Mouse (Mus musculus) urinary bladder, postnatal 14 days (tissue): ENCODE results near the gene Faap100.

ENCODE experiments used
- DNase-seq: peaks from one replicate; pipeline ENCODE4 v3.0.0; 2021; ENCODE audit warnings: low spot score

Faap100 gene

DNA sequence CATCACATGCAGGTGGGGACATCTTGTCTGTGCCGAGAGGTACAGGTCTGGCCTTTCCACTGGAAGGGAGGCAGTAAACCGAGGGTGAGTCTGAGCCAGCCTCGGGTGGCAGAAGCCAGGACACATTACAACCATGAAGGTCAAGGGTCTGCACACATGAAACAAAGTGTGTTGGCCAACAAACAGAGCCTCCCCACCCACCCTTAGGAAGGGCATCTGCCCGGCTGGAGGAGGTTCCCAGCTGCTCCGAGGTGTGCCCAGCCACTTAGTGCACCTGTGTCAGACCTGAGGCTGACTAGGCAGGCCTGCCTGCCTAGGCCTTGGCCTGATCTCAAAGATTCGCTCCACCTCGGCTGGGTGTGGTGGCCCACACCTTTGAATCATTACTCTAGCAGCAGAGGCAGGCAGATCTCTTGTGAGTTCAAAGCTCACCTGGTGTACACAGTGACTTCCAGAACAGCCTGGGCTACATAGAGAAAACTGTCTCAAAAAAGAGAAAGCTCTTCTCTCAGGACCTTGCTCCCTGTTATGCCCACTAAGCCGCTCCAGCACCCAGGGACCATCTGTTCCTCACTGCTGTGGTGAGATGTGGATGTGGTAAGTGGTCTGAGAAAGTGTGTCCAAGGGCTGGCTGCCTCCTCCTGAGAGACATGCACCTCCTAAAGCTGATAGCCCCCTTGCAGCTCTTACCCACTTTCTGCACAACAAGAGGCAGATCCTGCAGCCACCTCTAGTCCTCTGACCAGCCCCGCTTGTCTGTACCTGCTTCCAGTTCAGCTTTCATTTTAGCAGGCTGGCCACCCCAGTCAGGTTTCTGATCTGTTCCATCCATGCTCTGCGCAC lies 27.1 kb downstream of the Faap100 start:
- peak; percentile 22 for DNase-seq

GRCm38 (mm10) chr11:120350711-120351110 lies 27.9 kb downstream of the Faap100 start:
- DNase-seq, result peak; percentile 53

GRCm38 (mm10) chr11:120349986-120350702 lies 28.4 kb downstream of the Faap100 start:
- peak; percentile 91 for DNase-seq

GRCm38 (mm10) chr11:120349371-120349985 lies 29.1 kb downstream of the Faap100 start:
- peak; percentile 57 for DNase-seq

DNA sequence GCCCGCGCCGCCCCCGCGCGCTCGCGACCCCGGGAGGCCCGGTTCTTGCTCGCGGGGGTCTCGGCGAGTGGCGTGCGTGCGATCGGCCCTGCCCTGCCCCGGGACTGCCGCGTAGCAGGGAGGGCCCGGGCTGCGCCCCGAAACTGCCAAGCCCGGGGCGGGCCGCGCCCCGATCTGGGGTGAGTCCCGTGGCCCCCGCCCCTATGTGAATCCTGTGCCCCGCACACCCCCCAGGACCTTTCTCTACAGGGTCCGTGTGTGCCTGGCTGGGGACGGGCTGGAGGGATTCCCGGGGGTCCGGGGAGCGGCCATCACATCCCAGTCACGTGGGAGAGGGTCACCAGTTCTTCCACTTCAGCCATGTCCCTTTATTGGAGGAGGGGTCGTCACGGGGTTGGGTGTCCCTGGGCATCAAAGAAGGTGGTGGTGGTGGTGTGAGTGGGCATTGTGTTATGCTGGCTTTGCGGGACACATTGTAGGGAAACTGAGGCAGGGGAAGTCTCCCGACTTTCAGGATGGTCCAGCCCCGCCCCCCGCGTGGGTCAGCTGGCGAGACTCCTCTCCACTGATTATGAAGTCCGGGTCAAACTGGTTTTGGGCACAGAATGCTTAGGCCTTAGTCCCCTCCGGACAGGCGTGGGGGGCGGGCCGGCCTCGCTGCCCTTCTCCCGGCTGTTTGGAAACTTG lies 29.7 kb downstream of the Faap100 start:
- DNase-seq, result peak; percentile 66

DNA sequence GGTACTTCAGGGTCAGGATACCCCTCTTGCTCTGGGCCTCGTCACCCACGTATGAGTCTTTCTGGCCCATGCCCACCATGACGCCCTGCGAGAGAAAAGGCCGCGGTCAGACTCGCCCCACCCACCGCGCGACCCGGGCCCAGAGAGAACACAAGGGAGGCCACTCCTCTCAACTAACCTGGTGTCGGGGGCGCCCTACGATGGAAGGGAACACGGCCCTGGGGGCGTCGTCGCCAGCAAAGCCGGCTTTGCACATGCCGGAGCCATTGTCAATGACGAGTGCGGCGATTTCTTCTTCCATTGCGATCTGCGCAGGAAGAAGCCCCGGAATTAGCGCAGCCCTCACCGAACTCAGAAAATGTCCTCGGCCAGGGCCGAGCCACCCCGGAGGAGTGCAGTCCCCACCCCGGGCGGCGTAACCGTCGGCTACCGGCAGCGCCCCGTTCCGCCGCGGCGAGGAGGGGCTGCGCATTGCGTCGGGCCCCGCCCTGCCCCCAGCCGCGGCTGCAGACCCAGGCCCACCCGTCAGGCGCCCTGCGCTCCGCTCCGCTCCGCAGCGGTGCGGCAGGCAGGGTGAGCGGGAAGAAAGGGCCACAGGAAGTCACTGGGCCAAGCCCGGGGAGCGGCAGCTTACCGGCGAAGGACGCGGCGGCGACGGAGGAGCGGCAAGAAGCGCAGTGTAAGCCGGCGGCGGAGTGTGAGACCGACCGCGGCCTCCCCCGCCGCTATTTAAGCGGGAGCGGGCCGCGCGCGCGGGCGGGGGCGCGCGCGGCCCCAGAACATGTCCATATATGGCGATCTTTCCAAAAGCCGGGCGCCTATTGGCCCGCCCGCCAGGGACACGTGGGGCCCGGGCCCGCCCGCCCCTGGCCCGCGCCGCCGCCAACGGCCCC lies 30.5 kb downstream of the Faap100 start, which contains the start of gene Actg1:
Actg1 (minus strand) TSS at position 752 of the 893 bp plus-strand sequence.
- peak; percentile 85 for DNase-seq

DNA sequence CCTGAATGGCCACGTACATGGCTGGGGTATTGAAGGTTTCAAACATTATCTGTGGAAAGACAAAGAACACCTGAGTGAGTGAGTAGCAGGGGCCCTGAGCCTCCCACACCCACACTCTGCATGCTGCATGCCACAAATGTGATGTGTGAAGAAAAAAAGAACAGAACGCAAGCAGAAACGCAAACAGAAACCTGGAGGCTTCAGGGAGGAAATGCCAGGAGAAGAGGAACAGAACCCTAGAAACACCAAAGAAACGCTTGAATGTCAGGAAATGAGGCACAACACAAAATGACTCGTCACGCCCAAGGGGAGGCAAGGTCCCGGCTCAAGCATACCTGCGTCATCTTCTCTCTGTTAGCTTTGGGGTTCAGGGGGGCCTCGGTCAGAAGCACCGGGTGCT lies 31.3 kb downstream of the Faap100 start:
- DNase-seq, result peak; percentile 11

- peak; percentile 3 for DNase-seq
Measured at GRCm38 (mm10) chr11:120346383-120347034, 32.1 kb downstream of the Faap100 start.

GRCm38 (mm10) chr11:120345067-120345681 lies 33.4 kb downstream of the Faap100 start:
- DNase-seq, result no peak

GRCm38 (mm10) chr11:120344310-120344920 lies 34.1 kb downstream of the Faap100 start:
- no peak for DNase-seq

- DNase-seq, result no peak
Measured at GRCm38 (mm10) chr11:120343519-120344309, 34.9 kb downstream of the Faap100 start.

DNA sequence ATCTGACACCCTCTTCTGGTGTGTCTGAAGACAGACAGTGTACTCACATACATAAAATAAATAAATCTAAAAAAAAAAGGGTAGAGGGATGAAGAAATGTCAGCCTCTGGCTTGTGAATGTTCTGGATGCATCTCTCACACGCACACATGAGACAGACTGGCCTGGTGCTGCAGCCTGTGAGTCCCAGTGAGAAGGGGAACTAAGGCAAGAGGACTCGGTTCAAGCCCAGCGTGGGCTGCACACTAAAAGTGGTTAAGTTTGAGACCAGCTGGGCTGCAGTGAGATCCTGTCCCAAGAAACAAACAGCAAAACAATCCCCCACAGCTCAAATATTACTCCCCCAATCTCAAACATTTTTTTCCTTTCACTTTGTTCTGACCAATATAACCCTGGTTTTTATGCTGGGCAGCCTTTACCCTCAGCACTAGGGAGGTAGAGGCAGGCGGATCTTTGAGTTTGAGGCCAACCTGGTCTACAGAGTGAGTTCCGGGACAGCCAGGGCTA lies 35.9 kb downstream of the Faap100 start:
- no peak for DNase-seq

DNA sequence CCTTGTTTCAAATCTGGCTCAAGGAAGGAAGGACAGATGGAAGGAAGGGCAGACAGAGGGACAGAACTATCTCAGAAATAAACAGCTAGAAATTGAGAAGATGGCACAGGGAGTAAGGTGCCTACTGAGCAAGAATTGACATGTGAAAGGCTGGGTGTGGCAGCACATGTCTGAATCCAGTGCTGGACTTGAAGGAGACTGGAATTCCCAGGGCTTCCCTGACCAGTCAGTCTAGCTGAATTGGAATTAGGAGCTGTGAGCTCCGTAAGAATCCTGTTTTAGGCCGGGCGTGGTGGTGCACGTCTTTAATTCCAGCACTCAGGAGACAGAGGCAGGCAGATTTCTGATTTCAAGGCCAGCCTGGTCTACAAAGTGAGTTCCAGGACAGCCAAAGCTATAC lies 36.9 kb downstream of the Faap100 start:
- no peak for DNase-seq

DNA sequence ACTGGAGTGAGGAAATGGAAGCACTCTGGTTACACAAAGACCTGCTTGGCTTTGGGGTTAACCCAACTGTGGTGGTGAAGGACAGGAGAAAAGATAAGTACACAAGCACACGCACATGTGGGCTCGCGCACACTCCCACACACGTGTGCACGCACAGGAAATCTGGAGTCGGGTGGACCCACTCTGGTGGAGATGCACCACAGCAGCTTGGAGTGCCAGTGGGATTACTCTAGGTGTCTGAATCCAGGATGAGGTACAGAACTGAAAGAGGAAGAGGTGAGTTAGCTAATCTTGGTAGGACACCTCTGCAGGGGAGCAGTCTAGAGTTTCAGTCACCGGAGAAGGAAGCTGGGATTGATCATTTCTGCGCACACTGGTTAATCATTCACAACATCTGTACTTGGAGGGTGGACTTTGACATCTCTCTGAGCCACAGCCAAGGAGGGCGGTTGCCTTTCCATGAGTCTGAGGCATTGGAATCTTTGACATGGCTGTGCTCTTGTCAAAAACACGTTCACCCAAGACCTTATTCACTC lies 38.5 kb downstream of the Faap100 start:
- DNase-seq, result no peak

- no peak for DNase-seq
Measured at GRCm38 (mm10) chr11:120338786-120339185, 39.8 kb downstream of the Faap100 start.

DNA sequence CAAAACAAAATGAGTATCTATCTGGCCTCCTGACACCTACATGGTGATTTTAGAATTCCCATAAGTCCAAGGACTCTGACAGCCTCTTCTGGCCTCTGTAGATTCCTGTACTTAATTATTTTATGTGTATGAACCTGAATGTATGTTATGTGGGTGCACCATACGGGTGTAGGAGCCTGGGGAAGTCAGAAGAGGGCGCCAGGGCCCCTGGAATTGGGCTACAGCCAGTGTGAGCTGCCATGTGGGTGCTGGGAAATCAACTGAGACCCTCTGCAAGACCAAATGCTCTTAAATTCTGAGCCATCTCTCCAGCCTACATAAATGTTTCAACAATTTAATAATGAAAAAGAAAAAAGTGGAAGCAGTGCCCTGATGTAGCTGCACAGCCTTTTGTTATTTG lies 41.1 kb downstream of the Faap100 start:
- DNase-seq, result no peak

- no peak for DNase-seq
Measured at GRCm38 (mm10) chr11:120335431-120336021, 43.0 kb downstream of the Faap100 start.

GRCm38 (mm10) chr11:120320156-120320555 lies 58.4 kb downstream of the Faap100 start:
- no peak for DNase-seq
